Mouse (Mus musculus) small intestine, adult 2 months (tissue): ENCODE data around the gene Mns1.
A peak's percentile ranks its signal among the peaks of the same experiment; 100 is the strongest.

ENCODE experiments used
- CTCF ChIP-seq: fragments of 200-500 bp; IDR thresholded peaks from 2 replicates; pipeline ENCODE4 v1.5.1; 2012; ENCODE audit warnings: low read depth, mild to moderate bottlenecking, control low read depth, inconsistent platforms, low read length, moderate library complexity, mixed read lengths; ENCODE audit not compliant: insufficient replicate concordance, insufficient read length; ENCODE audit errors: extremely low read depth
- POLR2A ChIP-seq: fragments of 200-500 bp; IDR thresholded peaks from 2 replicates; pipeline ENCODE4 v1.6.1; 2012; ENCODE audit warnings: low read depth, mild to moderate bottlenecking, control low read depth, inconsistent platforms, low read length, moderate library complexity

GRCm38 (mm10) chr9:72467551-72468407 is 30.0 kb downstream of the Mns1 start:
- peak; percentile 72; the same call in 1 of the 2 replicates for TF ChIP-seq CTCF
- no peak for TF ChIP-seq POLR2A
